Mouse (Mus musculus): Measurements from ENCODE around the gene Baiap2.
A peak's percentile ranks its signal among the peaks of the same experiment; 100 is the strongest.

Gene Baiap2

DNA sequence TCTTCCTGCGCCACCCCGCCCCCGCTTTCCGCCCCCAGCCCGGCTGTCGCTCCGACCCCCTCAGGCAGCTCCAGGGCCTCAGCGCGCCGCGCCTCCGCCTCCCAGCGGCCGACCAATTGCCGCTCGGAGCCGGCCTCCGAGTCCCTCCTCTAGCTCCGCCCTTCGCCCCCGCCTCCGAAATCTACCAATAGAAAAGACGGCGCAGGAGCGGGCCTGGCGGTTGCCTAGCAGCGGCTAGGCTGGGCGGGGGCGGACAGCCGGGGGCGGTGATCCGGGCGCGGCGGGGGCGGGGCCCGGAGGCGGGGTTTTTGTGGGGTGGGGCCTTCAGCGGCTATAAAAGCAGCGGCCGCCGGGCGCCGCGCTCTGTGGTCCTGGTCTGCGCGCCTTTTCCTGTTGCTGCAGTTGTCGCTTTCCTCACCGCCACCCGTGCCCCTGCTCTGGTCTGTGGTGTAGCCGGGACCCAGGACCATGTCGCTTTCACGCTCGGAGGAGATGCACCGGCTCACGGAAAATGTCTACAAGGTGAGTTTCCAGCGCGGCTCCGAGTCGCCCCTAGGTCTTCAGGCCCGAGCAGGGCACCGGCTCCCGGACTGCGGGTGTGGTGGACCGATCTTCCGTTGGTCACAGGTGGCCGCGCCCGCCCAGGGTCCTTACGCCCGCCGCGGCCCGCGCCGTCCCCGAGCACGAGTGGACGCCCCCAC is at the start of gene Baiap2:
Gene Baiap2, plus strand, starts transcription at position 37 of the 701 bp plus-strand sequence.
- DNase-seq (ENCODE audit: low spot score): peak; percentile 99

- no peak for DNase-seq (ENCODE audit: low spot score)
Measured at GRCm38 (mm10) chr11:119893667-119894236, 48.8 kb upstream of the Baiap2 start.

GRCm38 (mm10) chr11:119894634-119895033 is 47.9 kb upstream of the Baiap2 start:
- no peak for DNase-seq (ENCODE audit: low spot score)

- no peak for DNase-seq (ENCODE audit: low spot score)
Measured at GRCm38 (mm10) chr11:119897041-119897440, 45.5 kb upstream of the Baiap2 start.

DNA sequence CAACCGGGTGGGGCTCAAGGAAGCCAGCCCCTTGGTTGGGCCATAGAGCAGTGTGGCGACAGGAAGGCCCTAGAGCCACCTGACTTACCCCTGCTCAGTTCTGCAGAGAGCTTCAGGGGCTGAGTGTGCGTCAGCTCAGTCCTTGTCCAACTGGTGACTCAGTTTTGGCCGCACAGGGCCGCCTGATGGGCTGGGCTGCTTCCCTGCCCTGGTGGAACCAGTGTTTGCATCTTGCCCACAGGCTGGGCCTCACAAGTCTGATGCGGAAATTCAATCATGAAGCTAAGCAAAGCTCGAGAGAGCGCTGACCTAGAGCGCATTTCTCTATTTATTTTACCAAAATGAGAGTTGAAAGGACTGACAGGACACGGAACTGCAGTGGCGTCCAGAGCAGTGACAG is 43.6 kb upstream of the Baiap2 start:
- DNase-seq (ENCODE audit: low spot score): no peak

- DNase-seq (ENCODE audit: low spot score): no peak
Measured at GRCm38 (mm10) chr11:119901174-119901573, 41.4 kb upstream of the Baiap2 start.

DNA sequence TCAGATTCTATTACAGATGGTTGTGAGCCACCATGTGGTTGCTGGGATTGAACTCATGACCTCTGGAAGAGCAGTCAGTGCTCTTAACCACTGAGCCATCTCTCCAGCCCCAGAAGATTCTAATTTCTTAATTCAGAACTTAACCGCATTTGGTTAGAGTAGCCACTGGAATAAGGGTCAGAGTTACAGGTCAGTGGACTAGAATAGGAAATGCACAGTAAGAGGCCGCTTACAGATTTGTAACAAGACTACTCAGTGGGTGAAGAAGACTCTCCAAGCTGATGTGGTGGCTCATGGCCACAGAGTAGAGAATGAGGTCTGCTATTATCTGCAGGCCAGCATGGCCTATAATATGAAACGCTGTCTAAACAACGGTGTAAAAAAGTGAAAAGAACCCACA is 39.7 kb upstream of the Baiap2 start:
- no peak for DNase-seq (ENCODE audit: low spot score)

GRCm38 (mm10) chr11:119904621-119905286 is 37.8 kb upstream of the Baiap2 start:
- no peak for DNase-seq (ENCODE audit: low spot score)

GRCm38 (mm10) chr11:119905794-119906193 is 36.8 kb upstream of the Baiap2 start:
- DNase-seq (ENCODE audit: low spot score): no peak

DNA sequence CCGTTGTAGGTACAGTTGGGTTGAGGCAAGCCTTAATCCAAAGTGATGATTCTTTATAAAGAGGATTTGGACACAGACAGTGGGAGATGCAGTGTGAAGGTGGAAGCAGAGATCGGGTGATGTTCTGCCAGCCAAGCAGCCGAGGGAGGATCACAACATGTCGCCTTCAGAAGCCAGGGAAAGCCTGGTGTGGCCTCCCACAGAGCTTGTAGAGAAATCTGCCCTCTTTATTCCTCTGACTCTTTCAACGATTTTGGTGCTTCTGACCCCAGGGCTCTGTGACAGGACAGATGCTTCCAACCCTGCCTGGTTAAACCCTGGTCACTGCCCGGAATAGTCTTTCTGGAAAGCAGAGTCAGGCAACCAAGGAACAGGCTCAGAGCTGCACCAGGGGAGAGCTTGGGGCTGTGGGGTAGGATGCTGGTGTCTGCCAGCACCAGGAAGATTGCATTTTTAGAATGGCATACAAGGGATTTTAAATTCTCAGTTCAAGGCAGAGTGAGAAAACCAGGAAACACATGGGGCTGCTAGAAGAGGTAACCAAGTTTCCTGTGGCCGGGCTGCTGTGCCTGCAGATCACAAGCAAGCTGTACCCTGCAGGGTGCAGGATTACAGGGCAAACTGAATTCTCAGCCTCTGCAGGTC is 35.4 kb upstream of the Baiap2 start:
- no peak for DNase-seq (ENCODE audit: low spot score)

DNA sequence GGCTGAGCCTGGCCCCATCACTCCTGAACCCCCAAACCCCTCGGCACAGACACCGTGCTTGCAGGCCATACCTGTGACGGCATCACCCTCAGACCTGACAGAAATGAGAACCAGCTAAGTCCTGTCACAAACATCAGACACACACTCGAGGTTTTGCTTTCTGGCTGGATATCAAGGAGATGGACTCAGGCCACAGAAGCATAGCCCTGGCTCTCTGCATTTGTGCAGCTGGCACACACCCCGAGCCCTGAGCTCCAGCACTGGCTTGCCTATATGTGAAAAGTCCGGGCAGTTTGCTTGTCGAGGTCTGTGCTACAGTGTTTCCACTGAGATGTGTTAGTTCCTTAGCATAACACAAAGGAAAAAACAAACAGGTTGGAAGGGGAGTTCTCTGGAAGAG is 34.9 kb upstream of the Baiap2 start:
- peak; percentile 79 for DNase-seq (ENCODE audit: low spot score)

DNA sequence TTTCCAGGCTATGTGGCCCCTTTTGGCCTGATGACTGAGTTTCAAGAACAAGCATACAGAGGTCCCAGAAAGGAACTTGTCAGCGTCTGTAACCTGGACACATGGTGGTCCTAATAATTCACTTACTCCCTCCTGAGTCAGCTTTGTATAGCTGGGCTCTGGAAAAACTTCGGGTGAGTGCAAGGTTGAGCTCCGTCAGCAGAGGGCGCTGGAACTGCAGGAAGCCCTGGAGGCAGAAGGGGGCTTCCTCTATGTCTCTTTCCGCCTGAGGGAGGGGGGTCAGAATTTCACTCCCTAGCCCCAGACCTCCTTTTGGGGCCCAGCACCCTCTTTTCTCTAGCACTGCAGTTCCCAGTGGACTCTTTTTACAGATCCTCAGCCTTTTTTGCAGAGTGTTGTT is 33.1 kb upstream of the Baiap2 start:
- peak; percentile 62 for DNase-seq (ENCODE audit: low spot score)

GRCm38 (mm10) chr11:119912845-119913244 is 29.7 kb upstream of the Baiap2 start:
- no peak for DNase-seq (ENCODE audit: low spot score)

GRCm38 (mm10) chr11:119913291-119913934 is 29.1 kb upstream of the Baiap2 start, which contains the start of gene Chmp6:
Chmp6 (plus strand) TSS chr11:119913441.
- peak; percentile 86 for DNase-seq (ENCODE audit: low spot score)

GRCm38 (mm10) chr11:119913935-119914314 is 28.6 kb upstream of the Baiap2 start:
- no peak for DNase-seq (ENCODE audit: low spot score)

DNA sequence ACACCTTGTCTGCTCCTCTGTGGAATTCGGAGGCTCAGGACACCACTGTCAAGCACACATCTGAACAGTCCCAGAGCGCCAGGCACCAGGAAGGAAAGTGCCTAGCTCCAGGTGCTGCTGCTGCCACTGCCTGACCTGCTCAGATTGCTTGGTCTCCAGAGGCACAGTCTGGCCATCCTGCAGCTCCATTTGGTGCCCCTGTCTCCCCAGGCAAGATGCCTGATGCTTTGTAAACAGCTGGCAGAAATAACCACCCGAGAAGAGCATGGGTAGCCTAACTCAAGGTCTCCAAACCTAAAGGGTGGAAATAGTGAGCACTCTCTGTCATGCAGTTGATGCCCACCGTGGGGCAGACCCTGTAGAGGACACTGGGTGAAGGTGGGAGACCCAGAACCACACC is 28.2 kb upstream of the Baiap2 start:
- no peak for DNase-seq (ENCODE audit: low spot score)

- DNase-seq (ENCODE audit: low spot score): no peak
Measured at GRCm38 (mm10) chr11:119915666-119916065, 26.9 kb upstream of the Baiap2 start.

GRCm38 (mm10) chr11:119916102-119916790 is 26.3 kb upstream of the Baiap2 start:
- no peak for DNase-seq (ENCODE audit: low spot score)

DNA sequence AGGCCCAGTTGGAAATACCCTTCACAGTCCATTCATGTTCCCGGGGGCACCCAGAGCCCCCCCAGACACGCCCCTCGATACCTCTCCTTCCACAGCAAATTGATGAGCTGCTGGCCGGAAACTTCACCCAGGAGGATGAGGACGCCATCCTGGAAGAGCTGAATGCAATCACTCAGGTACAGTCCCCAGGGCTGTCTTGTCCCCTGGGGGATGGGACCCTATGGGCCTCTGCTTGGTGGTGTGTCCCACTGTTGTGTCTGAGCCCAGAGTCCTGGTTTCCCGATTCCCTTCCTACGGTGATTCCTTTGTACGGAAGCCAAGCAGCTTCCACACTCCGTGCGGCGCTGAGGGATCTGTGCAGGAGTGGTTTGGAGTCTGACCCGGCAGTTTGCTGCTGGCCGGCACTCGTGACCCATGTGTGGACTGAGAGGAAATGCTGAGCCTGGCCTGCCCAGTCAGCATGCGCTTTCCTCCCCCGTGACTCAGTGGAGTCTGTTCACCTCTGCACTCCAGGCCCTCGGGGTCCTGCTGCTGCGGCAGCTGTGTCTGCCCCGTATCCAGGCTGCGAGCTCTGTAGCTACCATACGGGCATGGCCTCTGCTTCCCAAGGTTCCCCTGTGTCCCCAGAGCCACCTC is 25.6 kb upstream of the Baiap2 start:
- no peak for DNase-seq (ENCODE audit: low spot score)

- no peak for DNase-seq (ENCODE audit: low spot score)
Measured at GRCm38 (mm10) chr11:119918521-119918920, 24.0 kb upstream of the Baiap2 start.

DNA sequence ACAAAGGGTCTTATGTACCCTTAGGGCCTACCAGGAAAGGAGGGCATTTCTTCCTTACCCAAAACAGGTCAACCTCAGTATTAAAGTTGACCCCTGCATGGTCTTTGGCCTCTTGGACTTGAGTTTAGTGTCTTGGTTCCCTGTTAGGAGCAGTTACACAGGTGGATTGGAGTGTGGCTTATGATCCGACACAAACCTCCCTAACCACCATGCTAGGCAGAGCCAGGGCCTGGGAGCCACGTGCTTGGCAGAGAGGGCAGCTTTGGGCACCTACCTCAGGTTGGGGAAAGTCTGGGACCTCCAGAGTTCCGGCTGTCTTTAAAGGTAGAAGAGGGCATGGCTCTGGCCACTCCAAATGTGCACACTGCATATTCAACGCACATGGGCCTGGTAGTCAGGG is 23.1 kb upstream of the Baiap2 start:
- DNase-seq (ENCODE audit: low spot score): no peak
